Mouse (Mus musculus) Patski (cell line): ENCODE data around the gene Ppm1g. TPM values are rescaled to one million over a fixed set of nuclear protein-coding genes. Genes with fewer than 3 reads are reported as not detected.
A peak's percentile ranks its signal among the peaks of the same experiment; 100 is the strongest.

Experiments used
- ATAC-seq: fragments of 100-300 bp; one replicate; pipeline ENCODE4 v1.8.0; 2021
- CTCF ChIA-PET: fragments of 350-600 bp; sonication (Branson Sonifier 250); formaldehyde crosslinking; loops from one replicate; lab custom pipeline; 2022; ENCODE audit warnings: inconsistent platforms; lab: Charles Lee
- POLR2A ChIA-PET: fragments of 350-600 bp; sonication (Branson Sonifier 250); formaldehyde crosslinking; loops from one replicate; lab custom pipeline; 2022; ENCODE audit warnings: antibody characterized with exemption, inconsistent platforms; lab: Charles Lee
- DNase-seq: peaks from one replicate; pipeline ENCODE4 v3.0.0-alpha.2; 2011; ENCODE audit warnings: low read depth, low spot score
- H3K27me3 ChIP-seq: fragments of 371-371 bp; one replicate; pipeline ENCODE4 v1.5.1; 2021
- CTCF ChIP-seq: fragments of 100-300 bp; IDR thresholded peaks from one replicate; pipeline ENCODE4 v1.5.1; 2021
- in situ Hi-C: fragments of 300-500 bp; cut with MboI; formaldehyde crosslinking; loops from 3 replicates; pipeline ENCODE4 v1.11.1; 2018; ENCODE audit warnings: low pct_unique_long_range_greater_than_20kb, mixed read lengths
- polyA plus RNA-seq: library from polyadenylated mRNA; unstranded; gene quantifications from one replicate; pipeline ENCODE4 v1.2.3, GENCODE M21; 2021

The Ppm1g gene
- polyA plus RNA-seq, 1 experiment from 2014 or later: 194 TPM

DNA sequence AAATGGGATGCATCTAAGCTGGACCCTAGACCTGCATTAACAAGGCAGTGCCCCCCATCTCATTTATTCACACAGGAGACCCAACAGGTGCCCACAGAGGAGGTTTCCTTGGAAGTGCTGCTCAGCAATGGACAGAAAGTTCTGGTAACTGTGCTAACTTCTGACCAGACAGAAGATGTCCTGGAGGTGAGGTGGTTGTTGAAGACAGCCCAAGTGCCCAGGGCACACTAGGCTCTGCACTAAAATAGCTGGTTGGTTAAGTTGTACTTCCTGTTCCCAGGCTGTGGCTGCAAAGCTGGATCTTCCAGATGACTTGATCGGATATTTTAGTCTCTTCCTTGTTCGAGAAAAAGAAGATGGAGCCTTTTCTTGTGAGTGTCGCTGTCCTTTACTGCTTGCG is 24.8 kb downstream of the Ppm1g start:
- ChIA-PET CTCF (no interaction called here), POLR2A (no interaction called here)
- ATAC-seq: no peak
- no peak for DNase-seq
- H3K27me3 ChIP-seq: no peaks in the 10 kb centered on the region
- in situ Hi-C loops: no loop called here
- TF ChIP-seq CTCF: no peak

DNA sequence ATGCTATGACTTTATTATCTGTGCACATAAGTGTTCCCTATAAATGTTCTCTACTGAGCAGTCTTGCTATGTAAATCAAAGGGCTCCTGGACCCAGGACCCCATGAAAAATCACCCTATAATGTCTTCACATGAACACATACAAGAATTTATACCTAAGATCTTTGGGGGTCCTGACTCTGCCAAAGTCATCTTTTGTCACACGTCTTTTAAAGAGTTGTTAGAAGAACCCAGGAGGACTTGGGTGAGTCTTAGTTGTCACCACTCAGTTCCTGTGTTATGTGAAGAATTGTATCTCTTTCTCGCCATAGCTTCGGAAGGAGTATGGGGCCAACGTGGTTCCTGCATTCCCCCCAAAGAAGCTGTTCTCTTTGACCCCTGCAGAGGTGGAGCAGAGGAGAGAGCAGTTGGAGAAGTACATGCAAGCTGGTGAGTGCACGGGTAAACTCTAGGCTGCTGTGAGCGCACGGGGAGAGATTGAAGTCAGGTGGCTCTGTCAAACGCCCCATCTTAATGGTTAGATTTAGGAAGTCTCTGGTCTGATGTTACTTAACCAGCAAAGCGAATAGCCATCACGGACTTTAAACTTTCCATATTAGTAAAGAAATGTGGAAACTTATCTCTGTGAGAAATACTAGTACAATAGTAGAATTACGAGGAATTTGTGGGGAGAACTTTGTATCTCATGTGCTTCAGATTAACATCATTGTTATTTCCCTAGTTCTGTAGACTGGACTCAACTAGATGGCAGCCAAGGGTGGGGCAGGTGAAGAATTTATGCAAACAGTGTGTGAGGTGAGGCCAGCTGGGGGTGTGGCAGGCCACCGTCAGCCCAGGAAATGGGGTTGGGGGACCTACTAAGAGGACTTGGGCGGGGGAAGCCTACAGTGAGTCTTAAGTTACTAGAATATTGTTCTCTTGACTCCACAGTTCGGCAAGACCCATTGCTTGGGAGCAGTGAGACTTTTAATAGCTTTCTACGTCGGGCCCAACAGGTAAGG is 25.7 kb downstream of the Ppm1g start:
- in situ Hi-C loops: no loop called here
- POLR2A ChIA-PET: interaction anchor here (0.6 to 3.0 kb wide), 4 partner anchors 7 to 141 kb away, joined by 3 to 14 read pairs (median 6); partner anchors contain the start of genes Gm29609, Gtf3c2 and Zfp513
- DNase-seq (no peak), ATAC-seq (no peak)
- H3K27me3 ChIP-seq: no peaks in the 10 kb centered on the region
- CTCF ChIA-PET: no interaction called here
- TF ChIP-seq CTCF: no peak

DNA sequence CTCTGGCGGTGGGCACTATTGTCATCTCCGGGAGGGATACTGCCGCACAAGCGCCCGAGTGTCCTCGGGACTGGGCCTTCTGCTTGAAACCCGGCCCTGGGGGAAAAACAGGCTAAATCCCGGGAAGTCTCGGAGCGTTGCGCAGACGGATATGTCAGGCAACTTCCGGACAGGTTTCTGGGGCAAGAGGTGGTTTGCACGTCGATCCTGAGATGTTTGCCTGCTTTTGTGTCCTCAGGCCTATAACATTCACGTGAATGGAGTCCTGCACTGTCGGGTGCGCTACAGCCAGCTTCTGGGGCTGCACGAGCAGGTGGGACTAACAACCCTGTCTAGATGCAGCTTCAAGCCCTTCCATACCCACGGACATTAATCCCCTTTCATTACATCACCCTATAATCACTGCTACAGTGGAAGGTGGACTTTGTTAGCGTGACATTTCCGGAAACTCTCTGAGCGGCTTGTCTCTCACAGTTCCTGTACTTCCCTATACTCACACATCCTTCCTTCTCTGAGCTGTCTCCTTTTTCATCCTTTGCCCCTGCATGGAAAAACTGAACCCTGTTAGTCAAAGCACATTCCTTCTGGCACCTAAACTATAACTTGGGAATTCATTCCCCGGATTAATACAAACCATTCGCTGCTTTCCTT is 26.7 kb downstream of the Ppm1g start:
- no peak for ATAC-seq
- no peak for DNase-seq
- POLR2A ChIA-PET: interaction anchor here (1.1 to 3.0 kb wide), 7 partner anchors 8 to 97 kb away, joined by 3 to 14 read pairs (median 5); partner anchors contain the start of genes Gm29609, Gtf3c2, Ift172 and Zfp513
- in situ Hi-C loops: no loop called here
- TF ChIP-seq CTCF: no peak
- CTCF ChIA-PET: interaction anchor here (1.1 to 1.9 kb wide), 3 partner anchors 8 to 134 kb away, joined by 4 to 5 read pairs (median 5); partner anchors contain the start of gene Zfp513
- H3K27me3 ChIP-seq: no peaks in the 10 kb centered on the region

DNA sequence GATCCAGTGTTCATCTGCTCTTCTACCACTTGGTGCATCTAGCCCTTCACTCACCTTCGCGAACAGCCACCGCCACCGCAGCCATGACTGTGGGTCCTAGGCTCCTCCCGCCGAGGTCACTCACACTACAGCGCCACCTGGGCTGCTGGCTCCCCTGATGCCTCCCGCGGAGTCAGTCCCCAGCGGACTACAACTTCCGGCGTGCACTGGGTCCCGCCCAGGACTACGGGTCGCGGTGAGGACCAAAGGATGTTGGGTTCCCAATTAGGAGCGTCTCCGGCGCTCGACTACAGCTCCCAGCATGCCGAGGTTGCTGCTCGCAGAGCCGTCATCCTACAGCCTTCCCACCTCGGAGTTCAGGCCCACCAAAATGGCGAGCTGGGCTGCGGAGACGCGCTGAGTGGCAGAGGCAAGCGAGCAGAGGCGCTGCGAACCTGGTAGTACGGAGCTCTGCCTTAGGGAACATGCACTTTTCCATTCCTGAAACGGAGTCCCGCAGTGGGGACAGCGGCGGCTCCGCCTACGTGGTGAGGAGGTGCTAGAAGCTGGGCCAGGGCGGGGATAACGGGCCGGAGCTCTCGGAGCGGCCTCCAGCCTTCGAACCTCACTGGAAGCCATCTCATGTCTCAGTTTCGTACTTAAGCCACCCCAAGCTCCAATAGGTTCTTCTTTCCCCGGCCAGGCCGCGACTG is 27.4 kb downstream of the Ppm1g start, which contains the start of the genes Snx17 and Eif2b4:
Gene Snx17, plus strand, starts transcription at position 289 of the 692 bp plus-strand sequence.
Gene Eif2b4, minus strand, starts transcription at position 492 of the 692 bp plus-strand sequence.
- in situ Hi-C loops: no loop called here
- H3K27me3 ChIP-seq: no peaks in the 10 kb centered on the region
- ATAC-seq (peak; percentile 88), DNase-seq (peak; percentile 95)
- ChIA-PET CTCF (interaction anchor here (1.0 to 1.9 kb wide), 4 partner anchors 9 to 135 kb away, joined by 4 to 5 read pairs (median 5); partner anchors contain the start of gene Zfp513), POLR2A (interaction anchor here (0.9 to 3.8 kb wide), 10 partner anchors 9 to 97 kb away, joined by 3 to 24 read pairs (median 5); partner anchors contain the start of genes Gm29609, Gtf3c2, Ift172 and Mpv17)
- TF ChIP-seq CTCF: no peak

DNA sequence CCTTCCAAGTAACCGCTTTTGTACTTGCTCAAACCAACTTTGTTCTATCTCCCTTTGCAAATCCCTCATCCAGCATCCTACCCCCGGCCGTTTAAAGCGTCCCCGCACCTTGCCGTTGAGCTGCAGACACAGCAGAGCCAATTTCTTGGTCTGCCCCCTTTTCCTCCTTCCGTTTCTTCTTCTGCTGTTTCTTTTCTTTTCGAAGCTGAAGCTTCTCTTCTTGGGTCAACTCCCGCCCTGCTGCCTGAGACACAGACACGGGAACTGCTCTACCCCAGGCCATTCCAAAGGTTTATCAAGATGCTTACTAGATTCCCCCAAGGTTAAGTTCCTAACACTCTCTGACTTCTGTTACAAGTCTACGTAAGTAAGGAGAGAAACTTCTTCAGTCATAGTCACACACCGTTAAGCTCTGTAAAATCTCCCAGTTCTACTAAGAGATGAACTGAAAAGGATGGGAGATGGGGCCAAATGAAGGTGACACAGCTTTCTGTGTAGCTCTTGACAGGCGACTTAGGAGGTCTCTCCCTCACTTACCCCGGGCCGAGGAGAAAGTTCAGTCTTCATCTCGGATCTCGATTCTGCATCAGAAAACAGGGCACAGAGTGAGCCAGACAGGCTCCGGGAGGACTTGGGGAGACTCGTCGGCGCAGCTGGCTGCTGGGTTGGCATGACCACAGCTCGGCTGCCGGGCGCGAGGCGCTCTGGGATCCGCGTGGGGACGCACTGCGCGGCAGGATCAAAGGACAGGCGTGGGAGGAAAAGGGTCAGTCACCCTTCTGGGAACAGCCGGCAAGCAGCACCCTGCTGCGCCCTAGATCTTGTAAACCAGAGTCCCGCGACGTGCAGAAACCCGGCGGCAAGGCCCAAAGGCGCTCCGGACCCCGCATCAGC is 28.2 kb downstream of the Ppm1g start:
- TF ChIP-seq CTCF: no peak
- ATAC-seq: peak; percentile 41
- ChIA-PET POLR2A (interaction anchor here (0.9 to 3.8 kb wide), 9 partner anchors 10 to 98 kb away, joined by 3 to 24 read pairs (median 4); partner anchors contain the start of genes Gm29609, Gtf3c2, Ift172 and Mpv17), CTCF (interaction anchor here (0.9 to 1.9 kb wide), 3 partner anchors 11 to 136 kb away, joined by 3 to 5 read pairs (median 4); no protein-coding TSS in a partner anchor)
- no peak for DNase-seq
- in situ Hi-C loops: no loop called here
- no peaks in the 10 kb centered on the region for H3K27me3 ChIP-seq

DNA sequence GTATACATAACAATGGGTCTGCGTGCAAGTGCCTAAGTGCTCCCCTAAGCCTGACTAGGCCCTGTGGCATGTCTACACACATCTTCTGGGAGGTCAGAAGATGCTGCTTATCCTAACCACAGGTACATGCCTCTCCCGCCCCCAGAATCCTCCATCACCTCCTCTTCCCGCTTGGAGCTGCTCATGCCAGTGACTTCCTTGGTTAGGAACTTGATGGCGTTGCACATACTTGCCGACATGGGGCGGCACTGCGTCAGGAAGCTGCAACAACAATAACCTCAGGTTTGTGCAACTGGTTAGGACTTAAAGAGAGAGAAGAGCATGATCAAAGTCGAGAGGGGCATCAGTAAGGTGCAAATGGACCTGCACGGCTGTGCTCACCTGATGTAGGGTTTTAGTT is 30.3 kb downstream of the Ppm1g start:
- CTCF ChIA-PET: interaction anchor here (1.5 kb wide), 1 partner anchor 10 kb away, joined by 8 read pairs; the partner anchor contains the start of genes Gm29609 and Gtf3c2
- ATAC-seq: no peak
- in situ Hi-C loops: no loop called here
- no peaks in the 10 kb centered on the region for H3K27me3 ChIP-seq
- POLR2A ChIA-PET: interaction anchor here (3.8 kb wide), 1 partner anchor 10 kb away, joined by 24 read pairs; the partner anchor contains the start of genes Gm29609 and Gtf3c2
- no peak for TF ChIP-seq CTCF
- DNase-seq: no peak

DNA sequence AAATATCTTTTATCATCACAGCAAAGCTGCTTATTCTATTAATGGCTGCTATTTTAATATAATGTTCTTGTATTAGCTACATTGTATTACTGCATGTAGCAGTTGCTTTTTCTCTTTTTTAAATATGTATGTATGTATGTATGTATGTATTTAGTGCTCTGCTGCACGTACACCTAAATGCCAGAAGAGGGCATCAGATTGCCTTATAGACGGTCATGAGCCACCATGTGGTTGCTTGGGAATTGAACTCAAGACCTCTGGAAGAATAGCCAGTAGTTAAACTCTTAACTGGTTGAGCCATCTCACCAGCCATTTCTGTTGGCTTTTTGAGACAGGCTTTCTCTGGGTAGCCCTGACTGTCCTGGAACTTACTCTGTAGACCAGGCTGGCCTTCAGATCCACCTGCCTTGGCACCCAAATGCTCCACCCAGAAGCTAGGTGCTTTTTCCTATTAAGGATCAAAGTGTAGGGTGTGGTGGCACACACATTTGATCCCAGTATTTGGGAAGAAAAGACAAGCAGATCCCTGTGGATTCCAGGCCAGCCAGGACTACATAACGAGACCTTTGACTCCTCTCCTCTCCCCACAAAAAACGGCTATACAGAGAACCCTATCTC is 32.2 kb downstream of the Ppm1g start:
- CTCF ChIA-PET: interaction anchor here (1.3 kb wide), 1 partner anchor 25 kb away, joined by 4 read pairs; no protein-coding TSS in a partner anchor
- TF ChIP-seq CTCF: no peak
- H3K27me3 ChIP-seq: no peaks in the 10 kb centered on the region
- POLR2A ChIA-PET: no interaction called here
- ATAC-seq (no peak), DNase-seq (no peak)
- in situ Hi-C loops: no loop called here

DNA sequence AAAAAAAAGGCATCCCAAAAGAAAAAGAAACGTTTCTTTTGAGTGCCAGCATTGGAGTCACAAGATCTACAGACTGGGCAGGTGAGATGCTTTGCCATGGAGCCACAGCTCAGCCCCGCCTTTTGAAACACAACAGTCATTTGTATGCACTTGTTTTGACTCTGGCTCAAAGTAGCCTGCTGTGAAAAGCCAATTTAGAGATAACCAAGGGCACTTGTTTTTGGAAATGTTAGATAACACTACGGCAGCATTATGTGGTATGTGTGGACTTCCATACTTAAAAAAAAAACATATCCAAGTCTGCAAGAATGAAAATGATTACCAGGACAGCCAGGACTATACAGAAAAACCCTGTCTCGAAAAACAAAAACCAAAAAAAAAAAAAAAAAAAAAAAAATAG is 36.8 kb downstream of the Ppm1g start:
- no peak for TF ChIP-seq CTCF
- POLR2A ChIA-PET: no interaction called here
- CTCF ChIA-PET: no interaction called here
- ATAC-seq (no peak), DNase-seq (no peak)
- in situ Hi-C loops: no loop called here
- H3K27me3 ChIP-seq: no peaks in the 10 kb centered on the region
